Mouse (Mus musculus): ENCODE measurements at regions not wholly inside any gene's neighbourhood (a gene's known extent, or its start where the extent isn't known, plus 50 kb on each side); places are given as distances from the start of the nearest gene placed in this dataset.

- TF ChIP-seq EP300 (IDR thresholded peaks at IDR 0.05; ENCODE audit: insufficient read depth, low read depth, low read length) = no peak
- TF ChIP-seq POLR2A (IDR thresholded peaks at IDR 0.05; ENCODE audit: insufficient read depth, low read depth, low read length) = no peak
Measured at GRCm38 (mm10) chr1:193778181-193778580, 408.1 kb upstream of the Camk1g start.
